ENCODE assay signal across 9 mouse cellular contexts in genomic region chr10:63954308-63954930, GRCm38 (mm10). TPM values are rescaled to one million over a fixed set of nuclear protein-coding genes. Genes with fewer than 3 reads are reported as not detected.
DNase-seq lines count a peak whose midpoint lies in the region; ATAC-seq lines count a peak whose summit lies in the region.
"Had no signal": no experiment of that assay in that cellular context is flagged by ENCODE, and none has a peak within 500 bp of the region (broad histone marks: within the 10 kb centered on the region; RNA-seq: fewer than 3 reads in every experiment).

No protein-coding gene starts in this region.

- H3K9me3 ChIP-seq in kidney, embryonic 14.5 days (ENCODE audit: control insufficient read depth, low read length) = no peaks in the 10 kb centered on the region
- H3K9me3 ChIP-seq in embryonic facial prominence, embryonic 13.5 days = no peaks in the 10 kb centered on the region
- H3K9me3 ChIP-seq in neural tube, embryonic 13.5 days = no peaks in the 10 kb centered on the region
- no peaks in the 10 kb centered on the region for H3K9me3 ChIP-seq in intestine, embryonic 15.5 days

- H3K9ac ChIP-seq in kidney, embryonic 14.5 days (ENCODE audit: low read depth, low read length) = no peak overlapping the region
- H3K9ac ChIP-seq in embryonic facial prominence, embryonic 13.5 days = no peak overlapping the region
- H3K9ac ChIP-seq in neural tube, embryonic 13.5 days = no peak overlapping the region
- no peak overlapping the region for H3K9ac ChIP-seq in intestine, embryonic 15.5 days
- H3K9ac ChIP-seq: liver, embryonic 14.5 days had no signal

- WGBS in kidney, embryonic 14.5 days = 28% methylated on average over 6 of the region's 7 CpGs
- WGBS in embryonic facial prominence, embryonic 13.5 days = 7% methylated on average over 6 of the region's 7 CpGs
- WGBS in neural tube, embryonic 13.5 days = 19% methylated on average over 6 of the region's 7 CpGs
- WGBS in intestine, embryonic 15.5 days = 16% methylated on average over 6 of the region's 7 CpGs

- H3K4me1 ChIP-seq in kidney, embryonic 14.5 days (ENCODE audit: control insufficient read depth, insufficient read depth, low read length) = no peaks in the 10 kb centered on the region
- H3K4me1 ChIP-seq in embryonic facial prominence, embryonic 13.5 days = peaks cover 5% of the 10 kb centered on the region
- peaks cover 10% of the 10 kb centered on the region for H3K4me1 ChIP-seq in neural tube, embryonic 13.5 days (replicated peaks)
- H3K4me1 ChIP-seq in intestine, embryonic 15.5 days (replicated peaks) = no peaks in the 10 kb centered on the region

- no peak overlapping the region for H3K4me3 ChIP-seq in kidney, embryonic 14.5 days (ENCODE audit: low read length)
- no peak overlapping the region for H3K4me3 ChIP-seq in embryonic facial prominence, embryonic 13.5 days
- H3K4me3 ChIP-seq in neural tube, embryonic 13.5 days = no peak overlapping the region
- H3K4me3 ChIP-seq in intestine, embryonic 15.5 days (replicated peaks) = no peak overlapping the region

- peak; percentile 62 for ATAC-seq in kidney, embryonic 14.5 days (ENCODE audit: low FRiP score, low TSS enrichment)
- ATAC-seq in embryonic facial prominence, embryonic 13.5 days (ENCODE audit: insufficient number of reproducible peaks, insufficient read depth, low FRiP score, low TSS enrichment, low read depth) = no peak
- peak; percentile 56; the same call in 1 of the 2 replicates for ATAC-seq in neural tube, embryonic 13.5 days (ENCODE audit: low read depth)
- no peak for ATAC-seq in intestine, embryonic 15.5 days

- intact Hi-C loops in heart, postnatal 25 days (cut with DNase I) = no loop called here

- DNase-seq in kidney, adult 9 months = no peak
- DNase-seq in adrenal gland, postnatal 14 days = peak; percentile 32
- peak; percentile 53 for DNase-seq in heart, postnatal 25 days (ENCODE audit: low spot score)
- DNase-seq in urinary bladder, adult 18-20 months (ENCODE audit: low spot score in 2 of 2) = no peak

- no peaks in the 10 kb centered on the region for H3K27me3 ChIP-seq in kidney, embryonic 14.5 days (ENCODE audit: control insufficient read depth, insufficient read depth, low read length)
- H3K27me3 ChIP-seq in embryonic facial prominence, embryonic 13.5 days = no peaks in the 10 kb centered on the region
- H3K27me3 ChIP-seq in neural tube, embryonic 13.5 days = no peaks in the 10 kb centered on the region
- no peaks in the 10 kb centered on the region for H3K27me3 ChIP-seq in intestine, embryonic 15.5 days (replicated peaks)

- H3K36me3 ChIP-seq in kidney, embryonic 14.5 days (ENCODE audit: control insufficient read depth, insufficient read depth, low read length) = no peaks in the 10 kb centered on the region
- H3K36me3 ChIP-seq in embryonic facial prominence, embryonic 13.5 days = no peaks in the 10 kb centered on the region
- H3K36me3 ChIP-seq in neural tube, embryonic 13.5 days = no peaks in the 10 kb centered on the region
- no peaks in the 10 kb centered on the region for H3K36me3 ChIP-seq in intestine, embryonic 15.5 days

- no peak overlapping the region for H3K4me2 ChIP-seq in kidney, embryonic 14.5 days (replicated peaks; ENCODE audit: low read depth, low read length)
- H3K4me2 ChIP-seq in embryonic facial prominence, embryonic 13.5 days = no peak overlapping the region
- H3K4me2 ChIP-seq in neural tube, embryonic 13.5 days = no peak overlapping the region
- no peak overlapping the region for H3K4me2 ChIP-seq in intestine, embryonic 15.5 days (replicated peaks)

- H3K27ac ChIP-seq in kidney, embryonic 14.5 days (ENCODE audit: low read depth, low read length) = no peak overlapping the region
- H3K27ac ChIP-seq in embryonic facial prominence, embryonic 13.5 days = 0 out of 2 replicates have a peak overlapping the region, but pooled peaks have one; percentile 40
- peak overlapping the region; percentile 46; the same call in 1 of the 2 replicates for H3K27ac ChIP-seq in neural tube, embryonic 13.5 days (replicated peaks)
- H3K27ac ChIP-seq in intestine, embryonic 15.5 days = no peak overlapping the region
- H3K27ac ChIP-seq: liver, embryonic 14.5 days had no signal

RNA-seq across cellular contexts. Expression of gene Gm10118, which starts 27.2 kb away (rescaled TPM):
- polyA plus RNA-seq in kidney, embryonic 14.5 days (2014; fragmentation: Nextera tagmentation; extraction: Ambion mirVana) = not detected in 2 replicates
- total RNA-seq in adrenal gland, postnatal 14 days (2021) = not detected in 2 replicates
- 0.23 and 0.34 TPM in 2 replicates for polyA plus RNA-seq in embryonic facial prominence, embryonic 13.5 days (2015; fragmentation: Nextera tagmentation; extraction: Ambion mirVana)
- total RNA-seq in heart, postnatal 25 days (2021) = not detected
- 0.78 and 0.81 TPM in 2 replicates for polyA plus RNA-seq in neural tube, embryonic 13.5 days (2015; fragmentation: Nextera tagmentation; extraction: Ambion mirVana)
- 0.10 TPM in 2 replicates for polyA plus RNA-seq in intestine, embryonic 15.5 days (2015; fragmentation: Nextera tagmentation; extraction: Ambion mirVana)
- polyA plus RNA-seq: liver, embryonic 14.5 days had no signal

Comparison
In these comparisons a context has a peak if more than half of its experiments do, and no peak if none do; other contexts are left out.
1. ATAC-seq: peak in kidney, embryonic 14.5 days (single experiment) and neural tube, embryonic 13.5 days (single experiment); none in embryonic facial prominence, embryonic 13.5 days (single experiment) and intestine, embryonic 15.5 days (single experiment).
2. H3K27ac ChIP-seq: peak in embryonic facial prominence, embryonic 13.5 days (single experiment) and neural tube, embryonic 13.5 days (single experiment); none in kidney, embryonic 14.5 days (single experiment) and intestine, embryonic 15.5 days (single experiment).
3. DNase-seq: peak in adrenal gland, postnatal 14 days (single experiment) and heart, postnatal 25 days (single experiment); none in kidney, adult 9 months (single experiment) and urinary bladder, adult 18-20 months (0 of 2).